Mouse (Mus musculus): ENCODE results near the gene Npr1. TPM values are rescaled to one million over a fixed set of nuclear protein-coding genes. Genes with fewer than 3 reads are reported as not detected.

Npr1 gene
- polyA plus RNA-seq, 1 experiment from 2014 or later, result 3.5 TPM

DNA sequence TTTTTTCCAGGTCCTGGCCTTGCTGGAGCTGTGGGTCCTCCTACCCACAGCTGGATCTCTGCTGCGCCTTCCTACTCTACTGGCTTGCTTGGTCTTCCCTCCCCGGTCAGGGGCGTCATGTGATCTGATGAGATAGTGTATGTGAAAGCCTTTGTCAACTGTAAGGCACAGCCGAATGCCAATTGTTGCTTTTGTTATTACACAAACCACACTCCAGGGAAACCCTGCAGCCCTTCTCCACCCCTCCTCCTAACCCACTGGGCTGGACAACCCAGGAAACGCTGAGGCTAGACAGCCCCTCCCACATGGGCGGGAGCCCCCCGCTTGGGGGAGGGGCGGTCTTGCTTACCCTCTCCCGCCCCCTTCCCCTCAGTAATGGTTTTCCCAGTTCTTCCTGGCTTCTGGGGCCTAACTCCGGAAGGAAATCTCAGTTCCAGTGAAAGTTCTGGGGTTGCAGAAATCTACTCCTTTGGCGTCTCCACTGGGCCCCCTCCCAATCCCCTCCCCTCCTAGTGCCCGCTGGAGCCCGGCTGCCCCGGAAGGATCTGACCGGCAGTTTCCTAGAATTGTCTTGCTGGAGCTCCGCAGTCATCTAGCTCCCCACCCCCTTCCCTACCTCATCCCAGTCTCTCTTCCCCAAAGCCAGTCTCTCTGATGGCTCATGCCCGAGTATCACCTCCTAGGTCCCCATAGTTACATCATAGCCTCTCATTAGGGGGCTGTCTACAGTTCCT lies 19.1 kb downstream of the Npr1 start:
- Histone ChIP-seq H3K27me3 (ENCODE audit: low read depth, poor library complexity, severe bottlenecking) (no peaks in the 10 kb centered on the region), H3K4me3 (peak overlapping the region; percentile 47), H3K9me3 (replicated peaks) (no peaks in the 10 kb centered on the region), H3K36me3 (no peaks in the 10 kb centered on the region), H3K27ac (peak overlapping the region; percentile 96), H3K4me1 (peaks cover 49% of the 10 kb centered on the region)
- WGBS, result 1% methylated on average over 17 of the region's 17 CpGs
- peak; percentile 89 for DNase-seq (ENCODE audit: low spot score)

GRCm38 (mm10) chr3:90445417-90446200 lies 20.1 kb downstream of the Npr1 start:
- no peaks in the 10 kb centered on the region for H3K36me3 ChIP-seq
- peaks cover 40% of the 10 kb centered on the region for H3K4me1 ChIP-seq
- DNase-seq (ENCODE audit: low spot score), result no peak
- H3K9me3 ChIP-seq (replicated peaks), result no peaks in the 10 kb centered on the region
- 73% methylated on average over 11 of the region's 11 CpGs for WGBS
- peak overlapping the region; percentile 47 for H3K4me3 ChIP-seq
- no peaks in the 10 kb centered on the region for H3K27me3 ChIP-seq (ENCODE audit: low read depth, poor library complexity, severe bottlenecking)
- H3K27ac ChIP-seq, result peak overlapping the region; percentile 96

DNA sequence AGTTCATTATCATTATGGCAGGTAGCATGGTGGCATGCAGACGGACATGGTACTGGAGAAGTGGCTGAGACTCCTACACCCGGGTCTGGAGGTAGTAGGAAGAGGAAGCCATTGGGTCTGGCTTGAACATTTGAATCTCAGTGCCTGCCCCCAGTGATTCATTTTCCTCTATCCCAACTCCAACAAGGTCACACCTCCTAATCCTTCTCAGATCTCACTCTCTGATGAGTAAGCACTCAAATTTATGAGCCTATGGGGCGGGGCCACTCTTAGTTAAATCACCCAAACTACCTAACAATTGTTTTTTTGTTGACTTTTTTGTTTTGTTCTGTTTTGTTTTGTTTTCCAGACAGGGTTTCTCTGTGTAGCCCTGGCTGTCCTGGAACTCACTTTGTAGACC lies 21.7 kb downstream of the Npr1 start:
- 88% methylated on average over 3 of the region's 3 CpGs for WGBS
- Histone ChIP-seq H3K27me3 (ENCODE audit: low read depth, poor library complexity, severe bottlenecking) (no peaks in the 10 kb centered on the region), H3K4me1 (peaks cover 37% of the 10 kb centered on the region), H3K27ac (peak overlapping the region; percentile 5; the same call in 1 of the 2 replicates), H3K4me3 (no peak overlapping the region), H3K36me3 (no peaks in the 10 kb centered on the region), H3K9me3 (replicated peaks) (no peaks in the 10 kb centered on the region)
- DNase-seq (ENCODE audit: low spot score), result no peak

DNA sequence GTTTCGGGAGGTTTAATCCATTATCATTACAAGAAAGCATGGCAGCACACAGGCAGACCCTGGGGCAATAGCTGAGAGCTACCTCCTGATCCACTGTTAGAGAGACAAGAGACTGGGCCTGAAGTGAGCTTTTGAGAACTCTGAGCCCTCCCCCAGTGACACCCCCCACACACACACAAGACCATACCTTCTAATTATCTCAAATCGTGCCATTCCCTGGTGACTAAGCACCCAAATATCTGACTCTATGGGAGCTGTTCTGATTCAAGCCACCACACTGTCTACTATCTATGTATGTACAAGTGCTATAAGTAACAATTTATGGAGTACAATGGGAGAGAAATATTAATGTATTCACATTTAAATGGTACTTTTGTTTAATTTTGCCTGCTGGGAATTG lies 24.9 kb downstream of the Npr1 start:
- Histone ChIP-seq H3K4me3 (no peak overlapping the region), H3K27me3 (ENCODE audit: low read depth, poor library complexity, severe bottlenecking) (no peaks in the 10 kb centered on the region), H3K9me3 (replicated peaks) (no peaks in the 10 kb centered on the region), H3K27ac (no peak overlapping the region), H3K4me1 (peaks cover 9% of the 10 kb centered on the region), H3K36me3 (no peaks in the 10 kb centered on the region)
- 83% methylated on average over 2 of the region's 2 CpGs for WGBS
- DNase-seq (ENCODE audit: low spot score), result no peak

GRCm38 (mm10) chr3:90437131-90437530 lies 28.5 kb downstream of the Npr1 start:
- DNase-seq (ENCODE audit: low spot score), result no peak
- Histone ChIP-seq H3K4me1 (peaks cover 12% of the 10 kb centered on the region), H3K4me3 (no peak overlapping the region), H3K9me3 (replicated peaks) (no peaks in the 10 kb centered on the region), H3K36me3 (no peaks in the 10 kb centered on the region), H3K27me3 (ENCODE audit: low read depth, poor library complexity, severe bottlenecking) (no peaks in the 10 kb centered on the region), H3K27ac (no peak overlapping the region)
- WGBS, result 80% methylated on average over 4 of the region's 4 CpGs

DNA sequence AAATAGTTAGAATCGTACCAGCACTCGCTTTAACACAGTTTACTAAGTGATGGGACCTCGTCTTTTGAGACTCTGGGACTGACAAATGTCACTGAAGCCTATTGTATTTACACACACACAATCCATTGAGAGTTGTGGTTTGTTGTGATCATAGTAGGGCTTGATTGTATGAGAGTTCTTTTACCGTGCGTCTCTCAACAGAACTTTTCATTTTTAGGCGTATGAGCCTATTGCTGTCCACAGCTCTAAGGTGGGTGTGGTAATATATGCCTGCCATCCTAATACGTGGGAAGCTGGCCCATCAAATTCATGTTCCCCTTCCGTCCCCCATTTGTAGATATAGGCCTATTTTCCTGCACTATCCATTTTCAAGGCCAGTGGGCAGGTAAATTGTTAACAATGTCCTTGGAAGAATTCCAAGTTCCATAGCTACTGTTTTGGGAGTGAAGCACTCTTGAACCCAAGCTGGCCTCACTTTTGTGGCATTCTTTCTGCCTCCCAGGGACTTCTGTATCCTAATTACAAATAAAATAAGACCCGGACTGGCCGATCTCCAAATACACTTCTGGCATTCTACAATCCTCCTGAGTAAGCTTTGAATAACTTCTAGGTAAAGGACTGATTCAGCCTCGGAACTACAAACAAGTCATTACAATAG lies 31.5 kb downstream of the Npr1 start:
- H3K27ac ChIP-seq, result peak overlapping the region; percentile 97
- DNase-seq (ENCODE audit: low spot score), result no peak

DNA sequence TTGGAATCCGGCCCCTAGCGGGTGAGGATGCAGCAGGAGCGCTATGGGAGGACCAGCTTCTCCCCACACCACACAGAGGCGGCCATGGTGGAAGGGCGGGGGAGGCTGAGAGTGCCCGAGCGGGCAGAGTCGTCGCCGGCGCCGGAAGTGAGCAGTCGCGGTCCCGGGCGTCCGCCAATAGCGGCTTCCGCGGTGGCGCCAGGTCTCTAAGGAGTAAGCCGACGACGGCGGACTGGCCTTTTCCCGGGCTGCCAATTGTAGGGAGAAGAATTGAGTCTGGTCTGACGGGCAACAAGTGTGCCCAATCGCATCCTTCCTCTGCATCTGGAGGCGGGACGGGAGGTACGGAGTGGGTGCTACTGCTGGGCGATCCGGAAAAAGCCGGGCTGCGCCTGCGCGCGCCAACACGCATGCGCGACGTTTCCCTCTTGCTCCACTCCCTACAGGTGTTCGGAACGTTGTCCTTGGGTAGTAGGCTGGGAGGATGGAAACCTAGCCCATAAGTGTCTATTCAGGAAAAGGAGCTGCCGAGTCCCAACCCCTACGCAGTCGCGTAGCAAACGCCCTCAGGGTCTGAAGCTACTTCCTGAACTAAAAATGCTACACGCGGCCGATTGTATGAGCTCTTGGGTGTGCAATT lies 32.2 kb downstream of the Npr1 start, which contains the start of gene Ints3:
Gene Ints3 (minus strand): TSS at position 242 of the 640 bp plus-strand sequence.
- Histone ChIP-seq H3K27me3 (ENCODE audit: low read depth, poor library complexity, severe bottlenecking) (no peaks in the 10 kb centered on the region), H3K27ac (peak within 1 kb of the TSS; percentile 97), H3K4me3 (peak within 1 kb of the TSS; percentile 82), H3K4me1 (peaks cover 29% of the 10 kb centered on the region), H3K9me3 (replicated peaks) (no peaks in the 10 kb centered on the region), H3K36me3 (peaks cover 21% of the 10 kb centered on the region)
- DNase-seq (ENCODE audit: low spot score), result peak; percentile 95
- under 1% methylated on average over 52 of the region's 52 CpGs for WGBS

More for the DNA sequence above, 31.5 kb downstream of the Npr1 start:
- 64% methylated on average over 11 of the region's 11 CpGs for WGBS
- H3K27me3 ChIP-seq (ENCODE audit: low read depth, poor library complexity, severe bottlenecking), result no peaks in the 10 kb centered on the region
- H3K36me3 ChIP-seq, result peaks cover 14% of the 10 kb centered on the region
- H3K4me3 ChIP-seq, result peak overlapping the region; percentile 82
- no peaks in the 10 kb centered on the region for H3K9me3 ChIP-seq (replicated peaks)
- peaks cover 28% of the 10 kb centered on the region for H3K4me1 ChIP-seq

- DNase-seq (ENCODE audit: low spot score), result no peak
Measured at GRCm38 (mm10) chr3:90432811-90433219, 32.9 kb downstream of the Npr1 start.

DNA sequence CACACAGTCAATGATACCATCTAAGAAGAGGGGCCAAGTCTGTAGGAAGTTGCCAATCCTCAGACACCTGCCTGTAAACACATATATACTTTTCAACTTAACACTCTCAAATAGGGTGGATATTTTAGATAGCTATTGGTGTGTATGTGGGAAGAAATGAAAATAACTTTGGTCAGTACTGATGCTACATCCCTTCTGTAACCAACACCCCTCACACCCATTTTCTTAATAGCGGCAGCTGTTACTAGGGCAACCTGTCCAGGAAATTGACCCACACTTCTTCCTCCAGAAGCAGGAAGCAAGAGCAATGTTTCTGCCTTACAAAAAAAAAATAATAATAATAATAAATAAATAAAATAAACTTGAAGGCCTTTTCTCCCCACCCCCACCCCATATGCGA lies 33.3 kb downstream of the Npr1 start:
- H3K36me3 ChIP-seq, result peaks cover 25% of the 10 kb centered on the region
- WGBS, result 16% methylated on average over 2 of the region's 2 CpGs
- no peaks in the 10 kb centered on the region for H3K27me3 ChIP-seq (ENCODE audit: low read depth, poor library complexity, severe bottlenecking)
- peak overlapping the region; percentile 97 for H3K27ac ChIP-seq
- peaks cover 37% of the 10 kb centered on the region for H3K4me1 ChIP-seq
- peak overlapping the region; percentile 82 for H3K4me3 ChIP-seq
- no peaks in the 10 kb centered on the region for H3K9me3 ChIP-seq (replicated peaks)
- no peak for DNase-seq (ENCODE audit: low spot score)

More at GRCm38 (mm10) chr3:90432811-90433219, 32.9 kb downstream of the Npr1 start:
- peak overlapping the region; percentile 97 for H3K27ac ChIP-seq
- WGBS, result under 1% methylated on average over 12 of the region's 12 CpGs
- peaks cover 34% of the 10 kb centered on the region for H3K4me1 ChIP-seq
- peak overlapping the region; percentile 82 for H3K4me3 ChIP-seq
- no peaks in the 10 kb centered on the region for H3K27me3 ChIP-seq (ENCODE audit: low read depth, poor library complexity, severe bottlenecking)
- peaks cover 25% of the 10 kb centered on the region for H3K36me3 ChIP-seq
- no peaks in the 10 kb centered on the region for H3K9me3 ChIP-seq (replicated peaks)

DNA sequence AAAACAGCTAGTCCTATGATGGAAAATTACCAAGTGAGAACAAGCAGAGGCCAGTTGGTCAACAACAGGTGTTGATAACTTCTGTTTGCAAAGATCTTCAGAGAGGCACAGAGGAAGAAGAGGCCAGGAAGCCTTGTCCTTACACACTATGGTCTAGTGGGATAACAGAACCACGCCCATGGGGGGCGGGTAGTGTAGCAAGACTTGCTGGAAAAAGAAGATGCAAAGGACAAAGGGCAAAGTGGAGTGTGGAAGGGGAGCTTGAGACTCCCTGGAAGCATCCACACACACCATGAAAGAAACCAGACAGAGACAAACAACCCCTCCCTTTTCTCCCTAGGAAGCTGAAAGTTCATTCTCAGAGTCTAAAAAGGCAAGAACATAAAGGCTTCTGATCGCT lies 36.1 kb downstream of the Npr1 start:
- 92% methylated on average over 3 of the region's 3 CpGs for WGBS

DNA sequence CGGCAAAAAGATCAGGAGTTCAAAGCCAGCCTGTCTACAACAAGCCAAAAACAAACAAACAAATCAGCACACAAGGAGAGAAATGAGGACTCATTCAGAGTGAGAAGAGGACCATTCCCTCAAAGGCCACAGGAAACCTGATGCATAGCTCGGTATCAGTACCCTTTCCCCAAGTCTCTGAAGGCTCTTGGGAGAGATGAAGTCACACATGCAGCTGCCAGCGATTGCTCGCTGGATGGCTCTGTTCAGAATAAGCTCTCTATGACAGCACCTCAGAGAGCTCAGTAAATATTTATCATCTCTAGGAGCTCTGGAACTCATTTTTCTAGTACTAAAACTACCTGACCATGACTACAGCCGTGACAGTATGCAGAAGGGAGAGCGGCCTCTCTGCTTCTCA lies 37.5 kb downstream of the Npr1 start:
- no peaks in the 10 kb centered on the region for H3K9me3 ChIP-seq (replicated peaks)
- no peaks in the 10 kb centered on the region for H3K27me3 ChIP-seq (ENCODE audit: low read depth, poor library complexity, severe bottlenecking)
- DNase-seq (ENCODE audit: low spot score), result no peak
- no peak overlapping the region for H3K4me3 ChIP-seq
- H3K4me1 ChIP-seq, result peaks cover 40% of the 10 kb centered on the region
- WGBS, result 88% methylated on average over 6 of the region's 6 CpGs
- no peak overlapping the region for H3K27ac ChIP-seq
- peaks cover 52% of the 10 kb centered on the region for H3K36me3 ChIP-seq

More for the DNA sequence above, 36.1 kb downstream of the Npr1 start:
- no peak overlapping the region for H3K4me3 ChIP-seq
- DNase-seq (ENCODE audit: low spot score), result no peak
- H3K27me3 ChIP-seq (ENCODE audit: low read depth, poor library complexity, severe bottlenecking), result no peaks in the 10 kb centered on the region
- H3K4me1 ChIP-seq, result peaks cover 46% of the 10 kb centered on the region
- no peaks in the 10 kb centered on the region for H3K9me3 ChIP-seq (replicated peaks)
- peaks cover 39% of the 10 kb centered on the region for H3K36me3 ChIP-seq
- no peak overlapping the region for H3K27ac ChIP-seq

DNA sequence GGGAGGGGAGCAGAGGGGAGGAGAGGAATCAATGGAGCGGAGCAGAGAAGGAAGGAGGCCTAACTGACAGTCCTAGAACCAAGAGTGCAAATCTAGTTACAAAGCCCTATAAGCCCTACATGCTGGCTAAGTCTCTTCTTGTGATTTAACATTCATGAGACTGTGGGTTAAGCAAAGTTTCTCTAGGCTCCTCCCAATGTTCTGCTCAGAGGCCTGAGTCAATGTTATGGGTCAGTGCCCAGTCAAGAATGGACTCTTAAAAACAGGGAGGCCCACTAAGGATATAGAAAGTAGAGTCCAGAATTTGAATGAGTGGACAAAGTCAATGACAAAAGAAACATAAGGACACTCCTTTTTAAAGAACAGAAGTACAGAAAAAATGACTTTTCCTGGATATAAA lies 38.1 kb downstream of the Npr1 start:
- no peaks in the 10 kb centered on the region for H3K27me3 ChIP-seq (ENCODE audit: low read depth, poor library complexity, severe bottlenecking)
- H3K36me3 ChIP-seq, result peaks cover 59% of the 10 kb centered on the region
- peaks cover 37% of the 10 kb centered on the region for H3K4me1 ChIP-seq
- WGBS, result 92% methylated on average over 1 of the region's 1 CpGs
- no peak overlapping the region for H3K27ac ChIP-seq
- no peak overlapping the region for H3K4me3 ChIP-seq
- H3K9me3 ChIP-seq (replicated peaks), result no peaks in the 10 kb centered on the region
- no peak for DNase-seq (ENCODE audit: low spot score)
